Mouse (Mus musculus) right cerebral cortex, postnatal 10 days (tissue): ENCODE data around the gene Tnfaip2.
A peak's percentile ranks its signal among the peaks of the same experiment; 100 is the strongest.

ENCODE experiments used
- DNase-seq, 2 experiments: peaks; one replicate each; pipeline ENCODE4 v3.0.0; 2021; ENCODE audit warnings: low spot score in 2 of 2

The Tnfaip2 gene

DNA sequence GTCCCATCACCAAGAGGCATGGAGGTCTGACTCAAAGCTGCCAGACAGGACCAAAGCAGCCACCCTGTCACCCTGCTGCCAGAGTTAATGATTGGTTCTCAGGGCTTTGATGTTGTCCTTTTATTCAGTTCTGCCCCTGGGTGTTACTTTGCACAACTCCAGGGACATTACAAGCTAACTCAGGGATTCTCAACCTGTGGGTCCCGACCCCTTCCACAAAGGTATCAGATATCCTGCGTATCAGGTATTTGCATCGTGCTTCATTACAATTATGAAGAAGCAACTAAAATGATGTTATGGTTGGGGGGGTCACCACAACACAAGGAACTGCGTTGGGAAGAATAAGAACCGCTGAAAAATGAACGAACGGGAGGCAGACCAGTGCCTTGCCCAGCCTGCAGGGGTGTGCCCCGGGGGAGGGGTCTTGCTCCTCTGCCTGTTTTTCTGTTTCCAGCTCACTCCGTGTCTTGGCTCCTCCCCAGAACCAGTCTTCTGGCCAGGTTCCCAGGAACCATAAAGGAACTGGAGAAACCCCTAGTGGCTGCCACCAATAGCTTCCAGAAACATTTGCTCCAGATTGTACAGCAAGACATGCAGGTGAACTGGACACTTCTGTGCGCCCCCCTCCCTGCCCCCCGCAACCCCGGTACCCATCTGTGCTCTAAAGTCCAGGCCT, 14.7 kb upstream of the Tnfaip2 start:
- peak in 1 of 2 experiments; percentile 53 for DNase-seq

DNA sequence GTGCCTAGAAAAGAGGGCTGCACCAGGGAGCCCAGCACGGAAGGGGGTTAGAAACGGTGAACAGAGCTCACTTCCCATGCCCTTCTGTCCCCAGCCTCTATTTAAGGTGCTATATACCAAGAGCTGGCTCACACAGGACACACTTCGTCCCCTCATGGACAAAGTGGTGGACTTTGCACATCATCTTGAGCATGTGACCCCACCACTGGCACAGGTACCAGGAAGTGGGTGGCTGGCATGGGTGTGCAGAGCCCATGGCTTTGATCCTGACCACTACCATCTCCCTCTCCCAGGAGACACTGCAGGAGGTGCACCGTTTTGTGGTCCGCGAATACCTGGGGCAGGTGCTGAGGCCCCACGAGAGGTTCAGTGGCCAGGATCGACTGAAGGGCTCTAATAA, 13.9 kb upstream of the Tnfaip2 start:
- no peak for DNase-seq

DNA sequence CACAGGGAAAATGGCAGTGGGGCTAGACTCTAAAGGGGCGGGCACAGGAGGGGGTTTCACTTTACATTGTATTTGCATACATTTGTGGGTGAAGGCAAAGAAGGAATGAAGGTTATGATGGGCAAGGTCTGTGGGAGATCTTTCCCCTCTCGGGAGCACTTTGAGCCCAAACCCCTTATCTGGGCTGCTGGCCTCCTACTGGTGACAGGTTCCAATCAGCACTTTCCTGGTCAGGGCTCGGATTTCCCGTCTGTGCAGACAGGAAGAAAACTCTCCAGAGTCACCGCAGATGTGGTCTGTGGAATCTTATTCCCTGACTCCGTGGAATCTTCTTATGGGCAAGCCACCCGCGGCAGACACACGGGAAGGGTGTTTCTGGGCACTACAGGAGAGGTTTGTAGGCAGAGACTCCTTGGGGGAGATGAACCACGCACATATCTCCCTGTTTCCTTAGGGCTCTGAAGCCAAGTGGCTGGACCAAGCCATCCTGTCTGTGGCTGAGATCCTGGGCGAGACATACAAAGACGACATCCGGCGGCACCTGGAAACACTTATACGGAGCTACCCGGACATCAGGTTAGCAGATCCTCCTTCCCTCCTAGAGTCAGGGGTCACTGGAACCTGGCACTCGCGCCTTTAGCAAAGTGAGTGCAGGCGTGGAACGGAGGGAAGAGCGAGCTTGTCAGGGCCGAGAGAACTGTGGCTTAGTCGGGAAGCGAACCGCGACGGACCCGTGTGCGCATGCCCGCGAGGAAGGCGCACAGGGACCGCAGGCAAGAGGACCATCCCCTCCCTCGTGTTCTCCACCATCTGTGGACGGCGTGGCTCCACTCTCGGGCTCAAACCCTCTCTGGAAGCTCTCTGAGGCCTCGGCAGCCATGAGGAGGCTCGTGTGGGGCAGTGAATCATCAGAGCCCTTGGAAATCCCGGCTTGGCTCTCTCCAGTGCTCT, 13.0 kb upstream of the Tnfaip2 start:
- DNase-seq = peak; percentile 58 to 61

- DNase-seq = no peak
Measured at GRCm38 (mm10) chr12:111430049-111430867, 12.0 kb upstream of the Tnfaip2 start.

- no peak for DNase-seq
Measured at GRCm38 (mm10) chr12:111430868-111431817, 11.1 kb upstream of the Tnfaip2 start.

DNA sequence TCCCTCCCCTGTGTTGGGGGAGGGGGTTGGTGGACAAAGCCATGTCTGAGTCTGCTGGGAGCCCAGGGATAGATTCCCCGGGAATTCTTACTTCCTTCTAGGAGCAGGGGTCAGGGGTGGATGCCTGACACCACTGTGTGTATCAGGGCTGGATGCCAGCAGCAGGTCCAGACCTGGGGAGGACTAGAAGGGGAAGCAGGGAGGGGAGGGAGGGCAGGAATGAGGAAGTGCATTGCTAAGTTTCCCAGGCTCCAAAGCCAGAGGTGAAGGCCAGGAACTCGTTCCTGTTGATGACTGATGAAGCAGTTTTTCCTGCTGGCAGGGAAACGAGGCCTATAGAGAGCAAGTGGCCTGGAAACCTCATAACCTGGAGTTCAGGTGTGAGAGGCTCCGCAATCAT, 10.2 kb upstream of the Tnfaip2 start:
- DNase-seq = no peak

GRCm38 (mm10) chr12:111432751-111433331, 9.4 kb upstream of the Tnfaip2 start:
- no peak for DNase-seq

- DNase-seq = peak in 1 of 2 experiments; percentile 69
Measured at GRCm38 (mm10) chr12:111434164-111434744, 8.0 kb upstream of the Tnfaip2 start.

DNA sequence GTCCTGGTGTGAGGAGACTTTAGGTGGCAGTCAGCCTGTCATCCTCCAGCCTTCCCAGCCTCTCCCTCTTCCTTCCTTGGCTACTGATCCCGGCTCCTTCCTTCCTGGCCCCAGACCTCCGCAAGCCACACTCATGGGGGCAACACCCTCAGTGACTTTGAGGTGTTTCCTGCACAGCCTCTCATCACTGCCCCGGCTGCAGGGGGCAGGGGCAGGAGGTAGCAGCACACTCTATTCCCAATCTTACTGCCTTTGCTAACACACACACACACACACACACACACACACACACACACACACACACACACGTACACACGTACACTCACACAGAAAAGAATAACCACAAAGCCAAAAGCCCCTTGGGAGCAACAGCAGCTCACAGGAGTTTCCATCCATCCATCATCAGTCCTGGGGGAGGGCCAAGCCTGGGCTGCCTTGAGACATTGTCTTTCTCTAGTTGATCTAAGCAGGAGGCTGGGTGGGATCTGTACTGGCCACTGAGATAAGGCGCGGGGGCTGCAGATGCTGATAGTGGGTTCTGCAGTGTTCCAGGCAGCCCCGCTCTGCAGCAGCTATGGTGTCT, 7.4 kb upstream of the Tnfaip2 start:
- no peak for DNase-seq

GRCm38 (mm10) chr12:111436170-111436569, 6.1 kb upstream of the Tnfaip2 start:
- no peak for DNase-seq

DNA sequence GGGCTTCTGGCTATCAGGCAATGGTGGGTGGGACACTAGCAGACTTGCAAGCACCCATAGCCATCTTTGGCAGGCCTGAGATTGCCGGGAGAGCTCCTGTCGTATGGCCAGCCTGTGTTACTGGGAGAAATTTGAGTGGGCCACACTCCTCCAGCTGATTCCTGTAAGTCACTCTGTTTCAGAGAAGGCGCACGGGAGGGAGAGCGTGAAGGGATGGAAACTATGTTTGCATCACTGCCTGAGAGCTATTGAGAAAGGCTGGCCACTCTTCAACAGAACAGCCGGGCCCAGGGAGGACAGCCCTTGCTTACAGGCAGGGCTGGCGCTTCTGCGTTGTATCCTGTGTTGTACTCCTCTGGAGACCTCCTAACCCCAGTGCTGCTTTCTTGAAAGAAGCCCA, 5.6 kb upstream of the Tnfaip2 start:
- no peak for DNase-seq

DNA sequence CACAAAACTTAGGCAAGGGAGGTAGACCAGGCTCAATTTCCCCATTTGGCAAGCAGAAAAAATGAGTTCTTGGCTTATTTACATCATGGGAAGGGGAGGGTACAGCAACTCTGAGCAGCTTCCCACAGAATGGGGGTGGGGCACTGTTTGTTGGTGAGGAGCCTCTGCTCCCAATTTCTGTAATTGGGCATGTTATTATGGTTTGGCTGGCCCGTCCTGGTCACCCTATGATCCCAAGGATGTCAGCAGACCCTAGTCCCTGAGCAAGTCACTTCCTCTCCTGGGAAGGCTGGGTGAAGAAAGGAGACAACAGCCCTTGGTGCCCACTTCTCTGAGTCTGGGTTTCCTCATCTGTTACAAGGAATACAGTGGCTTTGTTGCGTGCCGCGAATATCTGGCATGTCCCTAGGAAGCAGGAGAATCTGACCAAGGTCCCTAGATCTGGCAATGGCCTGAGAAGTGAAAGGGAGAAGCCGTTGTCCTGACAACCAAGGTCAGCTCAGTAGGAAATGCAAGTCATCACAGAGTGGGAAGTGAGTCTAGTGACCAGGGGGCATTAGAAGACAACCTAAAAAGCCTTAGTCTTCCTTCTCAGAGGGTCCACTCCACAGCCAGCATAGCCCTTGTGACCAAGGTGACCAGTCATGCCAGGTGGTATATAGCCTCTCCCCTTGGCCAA, 4.9 kb upstream of the Tnfaip2 start:
- DNase-seq = no peak

DNA sequence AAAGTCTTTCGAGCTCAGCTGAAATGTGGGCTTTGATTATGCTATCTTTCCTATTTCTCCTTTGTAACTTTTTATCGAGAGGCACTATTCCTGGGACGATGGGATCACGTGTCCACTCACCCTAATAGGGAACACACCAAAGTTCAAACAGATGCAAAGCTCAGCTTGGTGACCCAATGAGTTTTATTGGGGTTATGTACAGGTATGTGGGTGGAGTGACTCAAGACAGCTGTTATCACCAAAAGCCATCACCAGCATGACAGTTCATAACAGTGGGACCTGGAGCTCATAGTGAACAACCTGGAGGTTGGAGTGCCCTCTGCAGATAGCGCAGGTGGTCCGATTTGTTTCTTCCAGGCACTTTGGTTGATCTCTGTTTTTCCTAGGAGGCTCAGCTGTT, 3.4 kb upstream of the Tnfaip2 start:
- DNase-seq = no peak

GRCm38 (mm10) chr12:111440701-111441373, 1.4 kb upstream of the Tnfaip2 start:
- DNase-seq = no peak

GRCm38 (mm10) chr12:111441523-111441922, 746 bp upstream of the Tnfaip2 start:
- DNase-seq = no peak

DNA sequence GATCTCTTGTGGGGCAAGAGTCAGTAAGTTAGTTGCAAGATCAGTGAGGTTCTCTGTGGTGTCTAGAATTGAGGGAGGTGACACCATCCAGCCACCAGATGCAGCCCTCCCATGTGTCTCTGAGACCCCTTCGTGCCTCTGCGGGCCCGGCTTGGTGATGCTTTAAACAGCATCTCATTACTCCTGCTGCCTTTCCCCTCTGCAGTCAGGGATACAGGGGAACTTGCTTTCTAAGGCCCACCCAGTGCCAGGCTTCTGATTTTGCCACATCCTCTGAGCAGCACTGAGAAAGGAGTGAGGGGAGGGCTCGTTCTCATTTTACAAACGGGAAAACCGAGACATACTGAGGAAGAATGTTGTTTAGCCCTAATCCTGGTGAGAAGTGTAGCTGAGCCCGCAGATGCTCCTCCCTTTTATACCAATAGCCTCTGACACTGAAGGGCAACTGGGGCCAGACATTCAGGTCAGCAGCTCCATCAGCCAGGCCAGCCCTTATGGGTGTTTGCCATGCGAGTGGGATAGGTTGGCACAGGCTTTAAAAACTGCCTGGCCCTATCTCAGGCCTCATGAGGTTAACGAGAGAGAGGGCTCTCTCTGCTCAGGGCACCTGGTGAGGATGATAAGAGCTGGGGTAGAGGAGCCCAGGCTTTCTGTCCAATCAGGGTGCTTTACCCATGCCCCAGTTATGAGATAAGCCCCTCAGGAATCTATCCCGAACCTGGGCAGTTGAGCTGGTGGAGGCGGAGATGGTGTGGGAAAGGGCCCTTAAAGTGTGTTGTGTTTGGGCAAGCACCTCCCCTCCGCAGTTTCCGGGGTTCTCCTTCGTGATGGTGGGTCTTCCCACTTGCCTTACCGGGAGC, 972 bp downstream of the Tnfaip2 start:
- DNase-seq = no peak

- no peak for DNase-seq
Measured at GRCm38 (mm10) chr12:111443921-111444831, 1.9 kb downstream of the Tnfaip2 start.
